Mouse (Mus musculus) activated CD4-positive, CD25-positive, alpha-beta regulatory T cell, adult 4 months (primary cell): ENCODE results near the gene Prg3. TPM values are rescaled to one million over a fixed set of nuclear protein-coding genes. Genes with fewer than 3 reads are reported as not detected.
A peak's percentile ranks its signal among the peaks of the same experiment; 100 is the strongest.

Experiments
- ATAC-seq: one replicate; pipeline ENCODE4 v1.8.0; 2017
- polyA plus RNA-seq, 2 experiments: library from polyadenylated mRNA; unstranded; fragments of 100-300 nt; shearing (Covaris generic); gene quantifications; one replicate each; pipeline ENCODE4 v1.2.1; 2017

Gene Prg3
- not detected for polyA plus RNA-seq

DNA sequence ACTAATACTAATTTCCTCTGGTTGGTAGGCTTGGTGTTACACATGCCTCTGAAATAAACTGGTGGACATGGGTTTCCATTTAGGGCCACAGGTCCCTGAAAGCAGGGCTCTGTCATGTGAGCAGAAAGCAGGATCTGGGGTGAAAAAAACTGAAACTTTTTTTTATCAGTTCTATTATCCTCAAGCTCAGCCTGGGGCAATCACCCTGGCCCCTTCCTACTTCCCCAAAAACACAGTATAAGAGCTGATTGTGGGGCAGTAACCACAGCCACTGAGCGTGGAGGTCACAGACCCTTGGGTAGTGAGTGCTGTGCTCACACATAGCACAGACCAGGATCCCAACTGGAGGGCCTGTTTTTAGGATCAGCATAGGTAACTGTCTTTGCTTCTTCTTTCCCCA lies at the start of gene Prg3:
TSS of gene Prg3 (plus strand) at position 286 of the 400 bp plus-strand sequence.
- no peak for ATAC-seq

DNA sequence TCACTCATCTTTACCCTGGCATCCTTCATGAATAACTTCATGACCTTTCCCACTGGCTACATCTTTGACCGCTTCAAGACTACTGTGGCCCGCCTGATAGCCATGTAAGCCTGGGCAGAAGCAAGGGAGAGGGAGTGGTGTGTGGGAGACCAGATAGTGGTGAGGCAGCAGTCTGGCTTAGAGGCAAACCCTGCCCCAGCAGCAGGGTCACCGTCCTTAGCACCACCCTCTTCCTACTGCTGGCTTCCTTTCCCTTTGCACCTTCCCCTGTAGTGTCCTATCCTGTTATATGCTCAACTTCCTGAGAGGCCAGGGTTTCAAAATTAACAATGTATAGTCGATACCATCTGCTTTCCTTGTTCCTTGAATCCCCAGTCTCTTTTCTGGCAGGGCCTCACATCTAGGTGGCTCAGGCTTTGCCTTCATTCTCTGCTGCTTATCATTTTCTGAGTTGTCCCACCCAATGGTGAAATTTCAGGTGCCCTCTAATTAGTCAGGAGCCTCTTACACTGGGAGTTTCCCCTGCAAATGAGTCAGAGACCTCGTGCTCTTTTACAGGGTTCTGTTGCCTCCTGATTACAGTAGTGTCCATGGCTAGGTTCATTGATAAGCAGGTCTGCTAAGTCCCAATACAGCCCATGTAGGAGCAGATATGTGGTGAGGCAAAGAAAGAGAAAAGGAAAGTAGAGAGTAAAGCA lies 49.6 kb upstream of the Prg3 start:
- ATAC-seq: peak; percentile 43

- no peak for ATAC-seq
Observed at GRCm38 (mm10) chr2:84939306-84939705, 48.7 kb upstream of the Prg3 start.

DNA sequence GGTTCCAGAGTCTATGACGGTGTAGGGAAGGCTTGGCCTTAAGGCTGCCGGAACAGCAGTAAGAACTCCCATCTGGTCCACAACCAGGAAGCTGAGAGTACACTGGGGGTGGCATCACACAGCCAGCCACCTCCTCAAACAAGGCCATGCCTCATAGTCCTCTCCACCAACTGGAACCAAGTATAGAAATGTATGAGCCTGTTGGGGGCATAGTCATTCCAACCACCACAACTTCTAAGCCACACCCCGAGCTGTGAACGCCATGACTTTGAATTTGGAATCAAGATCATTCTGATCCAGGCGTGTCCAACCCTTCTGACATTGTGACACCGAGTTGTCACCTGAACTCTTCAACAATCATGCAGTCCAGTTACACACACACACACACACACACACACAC lies 48.3 kb upstream of the Prg3 start:
- no peak for ATAC-seq

DNA sequence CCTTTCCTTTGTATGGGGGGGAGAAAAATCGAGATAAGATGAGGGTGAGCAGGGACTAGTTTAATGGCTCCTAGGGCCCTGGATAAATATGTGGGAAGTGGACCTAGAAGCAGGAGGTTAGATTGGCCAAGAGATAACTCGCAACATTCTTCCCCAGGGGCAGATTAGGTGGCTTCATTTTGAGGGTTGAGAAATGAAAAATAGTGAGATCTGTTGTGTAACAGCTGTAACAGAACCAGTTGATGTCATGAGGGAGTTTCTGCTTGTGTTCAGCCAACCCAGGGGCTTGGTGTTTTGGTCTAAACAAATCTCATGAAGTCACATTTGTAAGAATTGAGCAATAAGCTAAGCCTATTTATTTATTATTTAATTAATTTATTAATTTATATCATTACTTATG lies 46.7 kb upstream of the Prg3 start:
- ATAC-seq: no peak

- no peak for ATAC-seq
Observed at GRCm38 (mm10) chr2:84941795-84942194, 46.2 kb upstream of the Prg3 start.

- ATAC-seq: no peak
Observed at GRCm38 (mm10) chr2:84947154-84947771, 40.8 kb upstream of the Prg3 start.

DNA sequence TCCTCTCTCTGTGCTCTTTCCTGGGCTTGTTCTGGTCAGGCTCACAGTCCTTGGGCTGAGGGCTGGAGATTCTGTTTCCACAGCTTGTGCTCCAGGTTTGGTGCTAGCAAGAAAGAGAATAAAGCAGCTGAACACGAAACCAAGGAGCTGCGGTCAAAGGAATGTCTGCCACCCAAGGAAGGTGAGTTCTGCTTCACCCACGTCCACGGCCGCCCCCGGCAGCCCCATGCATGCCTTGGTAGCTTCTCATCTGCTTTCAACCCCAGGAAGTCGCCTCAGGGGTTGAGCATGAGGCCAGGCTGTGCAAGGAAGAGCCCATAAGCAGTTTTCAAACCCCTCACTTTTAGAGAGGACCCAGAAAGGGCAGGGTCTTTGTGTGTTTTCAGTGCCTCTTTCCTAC lies 39.8 kb upstream of the Prg3 start:
- ATAC-seq: no peak

- no peak for ATAC-seq
Observed at GRCm38 (mm10) chr2:84948721-84949120, 39.3 kb upstream of the Prg3 start.

GRCm38 (mm10) chr2:84951027-84951426 lies 37.0 kb upstream of the Prg3 start:
- ATAC-seq: no peak

GRCm38 (mm10) chr2:84952251-84952650 lies 35.8 kb upstream of the Prg3 start:
- no peak for ATAC-seq

GRCm38 (mm10) chr2:84952693-84953092 lies 35.3 kb upstream of the Prg3 start:
- ATAC-seq: no peak

GRCm38 (mm10) chr2:84955435-84955834 lies 32.6 kb upstream of the Prg3 start:
- no peak for ATAC-seq

DNA sequence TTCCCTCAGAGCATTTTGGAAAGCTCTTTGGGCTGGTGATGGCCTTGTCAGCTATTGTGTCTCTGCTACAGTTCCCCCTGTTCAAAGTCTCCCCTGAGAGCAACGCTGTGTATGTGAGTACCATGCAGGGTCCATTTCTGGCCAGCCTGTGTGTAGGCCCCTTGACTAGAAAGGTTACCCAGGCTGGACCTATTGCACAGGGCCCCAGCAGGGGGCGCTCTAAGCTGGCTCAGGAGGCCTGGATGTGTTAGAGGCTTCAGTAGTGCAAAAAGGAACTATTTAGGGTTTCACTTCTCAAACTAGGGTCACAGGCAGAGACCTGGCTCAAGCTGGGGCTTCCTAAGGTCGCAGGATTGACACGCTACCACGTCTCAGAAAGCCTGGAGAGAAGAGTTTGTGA lies 31.7 kb upstream of the Prg3 start:
- peak; percentile 52 for ATAC-seq

- ATAC-seq: no peak
Observed at GRCm38 (mm10) chr2:84958588-84959264, 29.3 kb upstream of the Prg3 start.

- no peak for ATAC-seq
Observed at GRCm38 (mm10) chr2:84961300-84961699, 26.7 kb upstream of the Prg3 start.

DNA sequence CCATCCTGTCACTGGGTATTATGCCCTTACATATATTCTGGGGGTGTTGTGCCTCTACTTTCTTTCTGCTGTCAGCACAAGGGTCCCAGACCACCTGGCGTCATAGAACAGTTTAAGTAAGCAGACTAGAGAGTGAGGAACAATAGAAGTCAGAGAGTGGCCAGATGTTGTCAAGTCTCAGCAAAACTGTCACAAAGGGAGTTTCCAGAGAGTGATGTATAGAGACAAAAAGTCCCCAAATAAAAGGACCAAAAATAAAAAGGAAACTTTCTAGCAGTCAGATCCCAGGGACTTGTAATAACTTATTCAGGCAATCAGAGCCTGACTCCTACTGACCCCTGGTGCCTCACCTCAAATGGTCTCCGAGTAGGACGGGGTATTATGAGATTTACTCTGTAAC lies 26.1 kb upstream of the Prg3 start:
- no peak for ATAC-seq

- no peak for ATAC-seq
Observed at GRCm38 (mm10) chr2:84962906-84963507, 25.0 kb upstream of the Prg3 start.

- no peak for ATAC-seq
Observed at GRCm38 (mm10) chr2:84964111-84964801, 23.8 kb upstream of the Prg3 start.

DNA sequence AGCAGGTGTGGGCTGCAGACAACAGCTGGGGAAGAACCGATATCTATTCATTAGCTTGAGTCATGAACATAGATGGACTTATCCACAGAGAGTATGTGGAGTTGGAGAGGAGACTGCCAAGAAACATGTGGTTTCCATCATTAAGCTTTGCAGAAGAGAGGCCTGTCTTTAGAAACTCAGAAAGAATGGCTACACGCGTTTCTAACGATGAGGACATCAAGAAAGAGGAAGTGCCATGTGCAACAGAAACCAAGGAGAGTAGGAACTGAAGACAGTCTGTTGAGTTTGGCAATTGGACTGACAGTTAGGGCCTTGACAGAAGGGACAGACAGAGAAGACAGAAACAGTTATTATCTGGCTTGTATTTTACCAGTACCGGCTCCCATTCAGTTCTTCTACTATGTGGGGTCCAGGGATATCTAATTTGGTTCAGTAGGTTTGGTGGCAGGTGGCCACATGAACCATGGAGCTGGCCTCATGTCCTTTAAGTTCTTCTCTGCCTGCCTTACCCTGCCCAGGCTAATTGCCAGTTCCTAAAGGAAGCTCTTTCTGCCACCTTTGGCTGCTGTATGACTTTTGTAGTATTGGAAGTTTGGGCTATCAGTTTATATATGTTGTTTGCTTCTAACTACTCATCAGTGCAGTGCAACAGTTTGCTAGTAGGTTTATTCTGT lies 20.6 kb upstream of the Prg3 start:
- no peak for ATAC-seq

DNA sequence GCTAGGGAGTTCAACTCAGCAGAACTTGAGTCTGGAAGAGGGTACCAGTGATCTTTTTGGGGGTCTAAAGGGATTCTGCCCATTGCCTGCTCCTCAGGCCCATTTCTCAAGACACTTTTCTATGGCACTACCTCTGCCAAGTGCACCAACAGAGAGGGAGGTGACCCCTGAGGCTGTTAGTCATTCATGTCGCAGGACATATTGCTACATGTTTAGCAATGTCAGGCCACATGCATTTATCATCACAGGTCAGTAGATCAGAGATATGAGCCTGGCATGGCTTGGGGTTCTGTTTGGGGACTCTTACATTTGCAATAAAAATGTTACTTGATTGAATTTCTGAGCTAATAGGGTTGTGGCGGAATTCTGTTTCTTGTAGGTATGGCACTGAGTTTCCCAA lies 12.4 kb upstream of the Prg3 start:
- no peak for ATAC-seq

DNA sequence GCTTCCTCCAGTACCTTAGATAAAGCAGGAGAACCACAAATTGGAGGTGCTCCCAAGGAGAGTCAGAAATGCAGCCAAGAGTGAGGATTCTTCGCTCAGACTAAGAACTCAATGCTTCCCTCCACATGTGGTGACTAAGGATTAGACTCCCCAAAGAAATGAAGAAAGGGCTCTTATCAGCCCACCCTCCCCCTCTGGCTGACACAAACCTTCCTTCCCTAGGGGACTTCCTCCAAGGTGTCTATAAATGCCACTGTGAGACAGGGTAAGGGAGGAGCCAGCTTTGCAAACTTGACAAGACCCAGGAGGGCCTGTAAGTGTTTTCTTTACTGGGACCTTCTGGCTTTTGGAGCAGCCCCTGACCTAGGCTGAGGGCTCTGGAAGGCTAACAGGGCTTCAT lies 7.8 kb upstream of the Prg3 start, which contains the start of gene Prg2:
TSS of gene Prg2 (plus strand) at position 274 of the 400 bp plus-strand sequence.
- ATAC-seq: no peak
